Mouse (Mus musculus) myocyte (in vitro differentiated cells): Measurements from ENCODE around the gene Sycp2l. TPM values are rescaled to one million over a fixed set of nuclear protein-coding genes. Genes with fewer than 3 reads are reported as not detected.

Source experiments
- H3K27me3 ChIP-seq: one replicate; pipeline ENCODE4 v1.6.1; 2011; ENCODE audit not compliant: control insufficient read depth, insufficient read depth, insufficient read length
- H3K36me3 ChIP-seq: one replicate; pipeline ENCODE4 v1.6.1; 2011; ENCODE audit not compliant: control insufficient read depth, insufficient read depth
- H3K4me2 ChIP-seq: one replicate; pipeline ENCODE4 v1.6.1; 2011; ENCODE audit warnings: low read depth, control low read depth
- H3K4me3 ChIP-seq: one replicate; pipeline ENCODE4 v1.5.1; 2011; ENCODE audit warnings: mild to moderate bottlenecking, control low read depth, moderate library complexity
- H3K79me2 ChIP-seq: one replicate; pipeline ENCODE4 v1.6.1; 2011; ENCODE audit not compliant: control insufficient read depth, insufficient read depth
- H3ac ChIP-seq: one replicate; pipeline ENCODE4 v1.6.1; 2011; ENCODE audit not compliant: control insufficient read depth, insufficient read length
- CEBPB ChIP-seq: IDR thresholded peaks from 2 replicates; pipeline ENCODE4 v1.6.1; 2011; ENCODE audit warnings: mild to moderate bottlenecking, moderate library complexity; ENCODE audit not compliant: poor library complexity, insufficient read depth, severe bottlenecking
- E2F4 ChIP-seq: IDR thresholded peaks from one replicate; pipeline ENCODE4 v1.6.1; 2011; ENCODE audit warnings: mild to moderate bottlenecking, control low read depth, moderate library complexity; ENCODE audit not compliant: insufficient read depth
- MAX ChIP-seq: IDR thresholded peaks from one replicate; pipeline ENCODE4 v1.6.1; 2011; ENCODE audit warnings: low read depth, mild to moderate bottlenecking, control low read depth
- MYOD1 ChIP-seq, 3 experiments: IDR thresholded peaks; one replicate each; pipeline ENCODE4 v1.6.1; 2011; ENCODE audit warnings: control low read depth in 2 of 3, low read depth in 2 of 3, mild to moderate bottlenecking in 2 of 3, moderate library complexity in 1 of 3; ENCODE audit not compliant: insufficient read length in 2 of 3, control insufficient read depth in 1 of 3
- MYOG ChIP-seq, 3 experiments: IDR thresholded peaks; one replicate each; pipeline ENCODE4 v1.6.1; 2011; ENCODE audit warnings: control low read depth in 2 of 3, low read depth in 2 of 3, mild to moderate bottlenecking in 2 of 3; ENCODE audit not compliant: insufficient read length in 2 of 3, control insufficient read depth in 1 of 3, insufficient read depth in 1 of 3
- POLR2A ChIP-seq: IDR thresholded peaks from one replicate; pipeline ENCODE4 v1.6.1; 2011; ENCODE audit warnings: low read depth, mild to moderate bottlenecking, control low read depth, moderate library complexity; ENCODE audit not compliant: insufficient read length
- POLR2AphosphoS2 ChIP-seq: IDR thresholded peaks from one replicate; pipeline ENCODE4 v1.6.1; 2011; ENCODE audit warnings: low read depth, control low read depth; ENCODE audit not compliant: insufficient read length
- REST ChIP-seq: IDR thresholded peaks from one replicate; pipeline ENCODE4 v1.6.1; 2011; ENCODE audit warnings: mild to moderate bottlenecking, control low read depth, moderate library complexity; ENCODE audit not compliant: insufficient read depth, insufficient read length
- SRF ChIP-seq: IDR thresholded peaks from one replicate; pipeline ENCODE4 v1.6.1; 2011; ENCODE audit warnings: low read depth; ENCODE audit not compliant: control insufficient read depth, insufficient read length
- TCF12 ChIP-seq: IDR thresholded peaks from one replicate; pipeline ENCODE4 v1.6.1; 2011; ENCODE audit warnings: mild to moderate bottlenecking, control low read depth; ENCODE audit not compliant: poor library complexity, insufficient read depth, severe bottlenecking
- TCF3 ChIP-seq: IDR thresholded peaks from one replicate; pipeline ENCODE4 v1.6.1; 2011; ENCODE audit warnings: low read depth, control low read depth; ENCODE audit not compliant: insufficient read length
- USF1 ChIP-seq: IDR thresholded peaks from one replicate; pipeline ENCODE4 v1.6.1; 2011; ENCODE audit warnings: low read depth, mild to moderate bottlenecking, control low read depth, moderate library complexity
- polyA plus RNA-seq: library from polyadenylated mRNA; unstranded; fragments of >200 nt; fragmentation: generic; extraction: Trizol; gene quantifications from one replicate; pipeline ENCODE4 v1.2.1, GENCODE M21; 2012; ENCODE audit warnings: missing spikeins

Gene Sycp2l
- polyA plus RNA-seq, 1 experiment, result not detected

DNA sequence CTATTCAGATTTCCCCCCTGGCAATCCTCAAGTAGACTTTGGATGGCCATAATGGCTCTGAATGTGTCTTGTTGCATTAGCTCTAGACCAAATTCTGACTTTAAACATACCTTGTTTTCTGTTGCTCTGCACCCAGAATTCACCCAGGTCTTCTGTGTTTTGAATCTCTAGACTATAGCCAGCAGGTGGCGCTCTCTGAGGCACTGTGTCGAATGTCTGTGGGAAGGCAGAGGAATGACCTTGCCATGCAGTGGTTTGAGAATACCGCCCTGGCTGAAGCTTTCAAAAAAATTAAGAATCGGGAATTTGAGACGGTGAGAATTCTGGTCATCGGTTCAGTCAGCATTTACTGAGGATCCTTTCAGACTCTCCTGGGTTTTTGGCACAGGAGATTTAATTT lies 20.8 kb downstream of the Sycp2l start:
- Histone ChIP-seq H3K4me3 (no peak overlapping the region), H3ac (no peak overlapping the region), H3K36me3 (no peaks in the 10 kb centered on the region), H3K27me3 (peaks cover 6% of the 10 kb centered on the region), H3K4me2 (no peak overlapping the region), H3K79me2 (no peaks in the 10 kb centered on the region)
- no peak for TF ChIP-seq MYOD1 (IDR thresholded peaks at IDR 0.05; ENCODE audit: control insufficient read depth in 1 of 3, insufficient read length in 2 of 3, low read depth in 2 of 3)
- TF ChIP-seq REST, result no peak
- TF ChIP-seq CEBPB, result no peak
- TF ChIP-seq MAX, result no peak
- TF ChIP-seq TCF3, result no peak
- no peak for TF ChIP-seq POLR2A
- TF ChIP-seq MYOG (IDR thresholded peaks at IDR 0.05; ENCODE audit: control insufficient read depth in 1 of 3, insufficient read depth in 1 of 3, insufficient read length in 2 of 3, low read depth in 2 of 3), result no peak
- no peak for TF ChIP-seq POLR2AphosphoS2
- no peak for TF ChIP-seq SRF
- TF ChIP-seq E2F4, result no peak
- no peak for TF ChIP-seq TCF12
- no peak for TF ChIP-seq USF1

- H3K4me3 ChIP-seq, result no peak overlapping the region
- no peak overlapping the region for H3K4me2 ChIP-seq
- H3ac ChIP-seq, result no peak overlapping the region
- peaks cover 22% of the 10 kb centered on the region for H3K27me3 ChIP-seq
- no peaks in the 10 kb centered on the region for H3K36me3 ChIP-seq
- TF ChIP-seq TCF3 (no peak), TCF12 (no peak), REST (no peak), CEBPB (no peak), POLR2A (no peak), POLR2AphosphoS2 (no peak), MYOG (IDR thresholded peaks at IDR 0.05; ENCODE audit: control insufficient read depth in 1 of 3, insufficient read depth in 1 of 3, insufficient read length in 2 of 3, low read depth in 2 of 3) (no peak), SRF (no peak), MAX (no peak), E2F4 (no peak), MYOD1 (IDR thresholded peaks at IDR 0.05; ENCODE audit: control insufficient read depth in 1 of 3, insufficient read length in 2 of 3, low read depth in 2 of 3) (no peak), USF1 (no peak)
- no peaks in the 10 kb centered on the region for H3K79me2 ChIP-seq
Observed at GRCm38 (mm10) chr13:41145433-41145970, 31.4 kb downstream of the Sycp2l start.

DNA sequence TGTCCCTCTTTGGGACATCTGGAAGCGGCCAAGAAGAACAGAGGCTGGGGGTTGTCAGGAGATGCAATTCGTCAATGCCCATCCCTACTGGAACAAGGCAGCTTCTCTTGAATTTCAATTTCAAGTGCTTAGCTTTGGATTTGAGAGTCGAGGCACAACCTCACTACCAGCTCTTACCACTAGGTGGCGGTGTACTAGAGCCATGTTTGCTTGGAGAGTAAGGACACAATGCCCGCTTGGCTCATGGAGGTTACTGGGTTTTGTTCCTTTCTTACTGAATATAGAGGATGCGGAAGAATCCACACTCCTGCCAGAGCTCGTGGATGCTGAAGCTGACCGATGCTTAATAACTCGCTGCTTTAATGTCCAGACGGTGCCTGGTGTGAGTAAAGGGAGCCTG lies 32.2 kb downstream of the Sycp2l start:
- Histone ChIP-seq H3K79me2 (no peaks in the 10 kb centered on the region), H3ac (no peak overlapping the region), H3K4me3 (no peak overlapping the region), H3K36me3 (no peaks in the 10 kb centered on the region), H3K4me2 (no peak overlapping the region), H3K27me3 (peaks cover 16% of the 10 kb centered on the region)
- TF ChIP-seq TCF12 (no peak), POLR2AphosphoS2 (no peak), CEBPB (no peak), POLR2A (no peak), E2F4 (no peak)

GRCm38 (mm10) chr13:41153146-41153545 lies 39.0 kb downstream of the Sycp2l start:
- TF ChIP-seq TCF3 (no peak), POLR2AphosphoS2 (no peak), MAX (no peak), POLR2A (no peak), MYOG (IDR thresholded peaks at IDR 0.05; ENCODE audit: control insufficient read depth in 1 of 3, insufficient read depth in 1 of 3, insufficient read length in 2 of 3, low read depth in 2 of 3) (no peak), MYOD1 (IDR thresholded peaks at IDR 0.05; ENCODE audit: control insufficient read depth in 1 of 3, insufficient read length in 2 of 3, low read depth in 2 of 3) (no peak), TCF12 (no peak), USF1 (no peak), REST (no peak), SRF (no peak), CEBPB (no peak), E2F4 (no peak)
- Histone ChIP-seq H3K36me3 (no peaks in the 10 kb centered on the region), H3ac (no peak overlapping the region), H3K4me2 (no peak overlapping the region), H3K27me3 (peaks cover 40% of the 10 kb centered on the region), H3K4me3 (no peak overlapping the region), H3K79me2 (no peaks in the 10 kb centered on the region)

DNA sequence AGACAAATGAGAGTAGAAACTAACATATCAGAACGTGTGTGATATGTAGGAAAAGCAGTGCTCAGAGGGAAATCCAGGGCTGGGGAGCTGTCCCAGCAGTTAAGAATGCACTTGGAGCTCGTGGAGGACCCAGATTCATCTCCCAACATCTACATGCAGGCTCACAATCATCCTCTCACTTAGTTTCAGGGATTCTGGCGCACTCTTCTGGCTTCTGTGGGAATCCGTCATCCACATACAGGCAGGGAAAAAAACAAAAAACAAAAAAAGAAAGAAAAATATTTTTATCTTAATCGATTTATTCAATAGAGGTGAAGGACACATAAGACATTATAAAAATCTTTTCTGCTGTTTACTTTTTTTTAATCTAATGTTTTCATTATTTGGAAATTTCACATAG lies 44.3 kb downstream of the Sycp2l start:
- Histone ChIP-seq H3K27me3 (peaks cover 33% of the 10 kb centered on the region), H3K36me3 (no peaks in the 10 kb centered on the region), H3K4me2 (no peak overlapping the region), H3K4me3 (no peak overlapping the region), H3K79me2 (no peaks in the 10 kb centered on the region), H3ac (no peak overlapping the region)
- TF ChIP-seq MYOG (IDR thresholded peaks at IDR 0.05; ENCODE audit: control insufficient read depth in 1 of 3, insufficient read depth in 1 of 3, insufficient read length in 2 of 3, low read depth in 2 of 3), result no peak
- no peak for TF ChIP-seq REST
- TF ChIP-seq MYOD1 (IDR thresholded peaks at IDR 0.05; ENCODE audit: control insufficient read depth in 1 of 3, insufficient read length in 2 of 3, low read depth in 2 of 3), result no peak
- TF ChIP-seq E2F4, result no peak
- no peak for TF ChIP-seq POLR2A
- no peak for TF ChIP-seq POLR2AphosphoS2
- TF ChIP-seq TCF3, result no peak
- TF ChIP-seq MAX, result no peak
- TF ChIP-seq TCF12, result no peak
- TF ChIP-seq SRF, result no peak
- no peak for TF ChIP-seq USF1
- TF ChIP-seq CEBPB, result no peak
